Mouse (Mus musculus) spleen, adult 2 months (tissue): ENCODE measurements around the gene Agbl4. TPM values are rescaled to one million over a fixed set of nuclear protein-coding genes. Genes with fewer than 3 reads are reported as not detected.

ENCODE experiments used
- DNase-seq, 2 experiments: peaks; one replicate each; pipeline versions ENCODE4 v3.0.0 to v3.0.0-alpha.2; 2012 to 2021; ENCODE audit warnings: low spot score in 2 of 2, low read depth in 1 of 2
- H3K27ac ChIP-seq: fragments of 200-500 bp; 2 replicates; pipeline ENCODE4 v1.5.1; 2012; ENCODE audit warnings: low read length, inconsistent platforms; ENCODE audit not compliant: insufficient read depth
- H3K27me3 ChIP-seq: fragments of 200-500 bp; 2 replicates; pipeline ENCODE4 v1.6.1; 2012; ENCODE audit warnings: mild to moderate bottlenecking, moderate library complexity, low read length, inconsistent platforms; ENCODE audit not compliant: control insufficient read depth, insufficient read depth
- H3K36me3 ChIP-seq: fragments of 200-500 bp; 2 replicates; pipeline ENCODE4 v1.6.1; 2012; ENCODE audit warnings: mild to moderate bottlenecking, low read length, inconsistent platforms; ENCODE audit not compliant: control insufficient read depth, insufficient read depth
- H3K4me1 ChIP-seq: fragments of 200-500 bp; 2 replicates; pipeline ENCODE4 v1.6.1; 2011; ENCODE audit warnings: inconsistent platforms; ENCODE audit not compliant: control insufficient read depth, insufficient read depth, insufficient read length
- H3K4me3 ChIP-seq: fragments of 200-500 bp; 2 replicates; pipeline ENCODE4 v1.5.1; 2011; ENCODE audit warnings: mild to moderate bottlenecking, inconsistent platforms; ENCODE audit not compliant: insufficient read depth, insufficient read length; ENCODE audit errors: extremely low read depth
- CTCF ChIP-seq: fragments of 200-500 bp; IDR thresholded peaks from 2 replicates; pipeline ENCODE4 v1.5.1; 2011; ENCODE audit warnings: mild to moderate bottlenecking, inconsistent platforms; ENCODE audit not compliant: insufficient read depth, insufficient read length, insufficient replicate concordance; ENCODE audit errors: extremely low read depth
- POLR2A ChIP-seq: fragments of 200-500 bp; IDR thresholded peaks from 2 replicates; pipeline ENCODE4 v1.6.1; 2011; ENCODE audit warnings: low read depth, low read length, inconsistent platforms
- WGBS: fragments of 180-500 bp; shearing (Covaris S2); methylation state at CpG from one replicate; pipeline ENCODE4 v1.1.7; 2018; 5-methylcytosine and 5-hydroxymethylcytosine counted together
- polyA plus RNA-seq: library from polyadenylated mRNA; depleted of rRNA; stranded (reverse); fragments of >200 nt; gene quantifications from 2 replicates; pipeline ENCODE4 v1.2.3, GENCODE M21; 2012

Agbl4 gene
- polyA plus RNA-seq, 1 experiment, result 0.18 TPM

DNA sequence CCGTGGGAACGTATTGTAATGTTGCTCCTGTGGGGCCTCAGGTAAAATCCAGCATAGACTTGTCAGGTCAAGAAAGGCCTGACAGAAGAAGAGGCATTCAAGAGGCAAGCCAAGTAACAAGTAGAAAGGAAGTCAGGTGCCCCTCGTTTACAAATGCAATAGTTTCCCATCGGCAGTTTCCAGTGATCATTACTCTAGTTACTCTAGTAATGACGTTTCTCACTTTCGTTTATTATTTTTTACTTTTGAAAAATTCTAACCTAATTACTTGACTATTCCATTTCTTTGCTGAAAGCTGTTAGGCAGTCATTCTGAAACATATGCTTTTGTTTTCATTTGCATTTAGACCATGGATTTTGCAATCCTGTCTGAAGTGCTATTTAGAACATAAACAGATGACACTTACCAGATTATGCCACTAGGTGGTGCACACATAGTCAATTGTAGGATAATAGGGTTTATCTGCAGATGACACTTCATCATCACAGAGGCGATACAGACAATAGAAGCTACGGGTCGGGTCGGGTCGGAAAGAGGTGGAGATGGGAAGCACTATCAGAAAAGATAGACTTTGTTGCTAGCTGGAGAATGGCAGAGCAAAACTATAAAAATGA lies 930.4 kb downstream of the Agbl4 start:
- Histone ChIP-seq H3K36me3 (no peaks in the 10 kb centered on the region), H3K4me1 (no peaks in the 10 kb centered on the region), H3K27ac (no peak overlapping the region), H3K27me3 (no peaks in the 10 kb centered on the region), H3K4me3 (no peak overlapping the region)
- 66% methylated on average over 11 of the region's 11 CpGs for WGBS
- peak; percentile 20 to 27 for DNase-seq
- TF ChIP-seq CTCF (0 out of 2 replicates have a peak, but pooled peaks have one; percentile 9), POLR2A (no peak)

DNA sequence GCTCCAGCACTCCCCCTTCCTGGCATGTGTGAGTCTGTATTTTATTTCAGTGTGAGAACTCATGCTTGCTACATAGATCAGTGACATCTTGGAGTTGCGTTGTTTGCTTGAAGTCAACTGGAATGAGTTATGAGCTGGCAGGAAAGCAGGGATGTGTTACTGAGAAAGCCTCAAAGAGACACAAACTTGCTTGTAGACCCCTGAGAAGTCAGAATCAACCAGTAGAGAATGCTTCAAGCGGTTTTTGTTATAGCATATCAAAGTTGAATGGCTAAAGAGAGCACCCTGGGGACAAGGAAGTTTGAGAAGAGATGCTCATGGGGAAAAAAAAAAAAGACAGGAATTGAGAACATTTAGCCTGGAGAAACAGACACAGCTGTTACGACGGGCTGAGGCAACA lies 932.0 kb downstream of the Agbl4 start:
- Histone ChIP-seq H3K27me3 (no peaks in the 10 kb centered on the region), H3K36me3 (no peaks in the 10 kb centered on the region), H3K4me3 (no peak overlapping the region), H3K27ac (no peak overlapping the region), H3K4me1 (no peaks in the 10 kb centered on the region)
- WGBS, result 90% methylated on average over 4 of the region's 4 CpGs
- TF ChIP-seq CTCF (no peak), POLR2A (no peak)
- DNase-seq, result no peak

DNA sequence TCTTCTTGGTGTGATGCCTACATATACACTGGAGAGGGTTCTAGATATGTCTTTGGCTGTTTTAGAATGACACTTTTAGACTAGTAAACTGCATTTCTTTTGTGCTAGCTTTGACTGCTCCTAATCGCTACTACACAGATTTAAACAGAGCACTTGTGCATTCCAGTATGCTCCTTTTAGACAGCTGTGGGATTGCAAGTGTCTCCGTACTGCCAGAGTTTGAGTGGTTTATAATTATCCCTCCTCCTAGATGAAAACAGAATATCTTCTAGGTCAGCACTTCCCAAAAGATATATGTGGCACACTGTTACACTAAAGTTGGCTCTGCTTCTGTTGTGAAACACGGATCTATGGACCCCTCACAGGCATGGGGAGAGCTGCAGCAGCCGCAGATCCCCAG lies 935.4 kb downstream of the Agbl4 start:
- no peak for DNase-seq
- 82% methylated on average over 4 of the region's 4 CpGs for WGBS

DNA sequence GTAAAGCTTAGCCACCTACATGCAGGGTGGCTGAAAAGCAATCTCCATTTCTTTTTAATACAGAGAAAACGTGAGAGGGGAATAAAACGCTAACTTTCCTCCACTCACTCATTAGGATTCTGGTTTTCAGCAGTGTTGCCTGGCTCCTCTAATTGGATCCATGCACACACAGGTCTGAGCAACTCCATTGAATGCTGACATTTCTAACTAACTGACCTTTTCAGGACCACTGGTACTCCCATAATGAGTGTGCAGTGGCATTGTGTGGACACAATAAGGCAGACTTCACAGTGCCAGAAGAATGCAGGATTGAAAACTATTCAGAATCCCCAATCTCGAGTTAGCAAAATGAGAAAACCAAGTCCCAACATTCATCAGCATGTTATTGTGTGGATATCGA lies 952.5 kb downstream of the Agbl4 start:
- DNase-seq, result no peak
- TF ChIP-seq POLR2A, result no peak
- no peak for TF ChIP-seq CTCF
- no peak overlapping the region for H3K27ac ChIP-seq
- H3K36me3 ChIP-seq, result no peaks in the 10 kb centered on the region
- no peaks in the 10 kb centered on the region for H3K27me3 ChIP-seq
- peaks cover 4% of the 10 kb centered on the region; the same call in 1 of the 2 replicates for H3K4me1 ChIP-seq
- WGBS, result 88% methylated on average over 4 of the region's 4 CpGs
- H3K4me3 ChIP-seq, result no peak overlapping the region

More for the DNA sequence above, 935.4 kb downstream of the Agbl4 start:
- H3K27ac ChIP-seq, result no peak overlapping the region
- no peak for TF ChIP-seq POLR2A
- no peak for TF ChIP-seq CTCF
- H3K27me3 ChIP-seq, result no peaks in the 10 kb centered on the region
- H3K4me1 ChIP-seq, result no peaks in the 10 kb centered on the region
- no peaks in the 10 kb centered on the region for H3K36me3 ChIP-seq
- no peak overlapping the region for H3K4me3 ChIP-seq

DNA sequence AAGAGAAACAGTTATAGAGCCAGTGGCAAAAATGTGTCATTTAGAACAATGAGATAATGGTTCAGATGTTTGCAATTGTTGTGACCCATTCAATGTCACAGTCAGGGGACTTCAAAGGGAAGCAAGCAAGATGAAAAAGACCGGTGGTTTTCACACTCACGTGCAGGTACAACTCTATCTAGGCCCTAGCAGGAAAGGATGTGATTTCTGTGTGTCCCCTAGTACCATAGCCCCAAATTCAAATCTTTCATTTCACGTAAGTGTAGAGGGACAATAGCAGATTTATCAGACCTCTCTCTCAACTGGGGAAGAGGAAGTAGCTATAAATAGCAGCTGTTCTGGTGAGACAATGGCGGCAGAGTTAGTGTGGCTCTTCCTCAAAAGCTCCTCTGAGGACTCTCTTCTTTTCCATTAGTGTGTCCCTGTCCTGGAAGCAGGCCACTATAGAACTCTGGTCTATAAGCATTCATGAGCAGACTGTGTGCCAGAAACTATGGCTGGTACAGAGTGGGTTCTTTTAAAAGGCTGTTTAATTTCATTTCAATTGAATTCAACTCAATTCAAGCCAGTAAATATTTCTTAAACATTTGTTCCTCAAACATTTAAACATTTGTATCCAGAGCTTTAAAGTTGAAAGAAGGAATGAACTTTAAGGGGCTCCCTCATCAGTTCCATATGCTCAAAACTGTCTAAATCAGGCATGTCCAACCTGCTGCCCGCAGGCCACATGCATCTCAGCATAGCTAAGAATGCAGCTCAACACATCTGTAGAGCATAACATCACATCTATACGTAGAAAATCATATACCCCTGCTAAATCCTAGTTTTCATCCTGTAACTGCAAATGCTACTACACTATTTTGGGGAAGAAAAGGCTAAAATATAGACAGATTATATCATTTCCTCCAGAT lies 953.4 kb downstream of the Agbl4 start:
- Histone ChIP-seq H3K27ac (no peak overlapping the region), H3K4me3 (no peak overlapping the region), H3K36me3 (no peaks in the 10 kb centered on the region), H3K27me3 (no peaks in the 10 kb centered on the region), H3K4me1 (peaks cover 4% of the 10 kb centered on the region; the same call in 1 of the 2 replicates)
- DNase-seq, result peak in 1 of 2 experiments; percentile 18
- TF ChIP-seq POLR2A, result no peak
- TF ChIP-seq CTCF, result no peak
- 38% methylated on average over 6 of the region's 6 CpGs for WGBS

DNA sequence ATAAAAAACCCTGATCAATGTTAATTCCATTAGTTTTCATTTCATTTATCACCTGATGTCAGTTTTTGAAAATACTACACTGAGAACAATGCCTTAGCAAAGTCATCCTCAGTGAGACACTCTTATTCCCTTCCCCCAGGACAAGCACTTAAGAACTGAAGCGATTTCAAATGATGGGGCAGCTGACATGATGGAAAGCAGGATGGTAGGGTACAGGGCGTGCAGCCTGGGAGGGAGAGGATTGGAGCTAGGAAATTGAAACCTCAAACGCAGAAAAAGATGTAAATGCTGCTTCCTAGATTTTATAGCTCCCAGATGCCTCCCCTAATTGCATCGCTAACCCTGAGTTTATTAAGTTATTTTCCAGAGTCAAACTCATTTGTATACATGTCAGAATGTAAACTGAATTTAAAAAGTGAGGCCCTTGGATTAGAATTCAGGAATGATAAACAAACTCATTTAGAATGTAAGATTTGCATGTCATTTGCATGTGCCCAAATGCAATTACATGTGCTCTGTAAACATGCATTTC lies 959.2 kb downstream of the Agbl4 start:
- 71% methylated on average over 4 of the region's 4 CpGs for WGBS
- TF ChIP-seq POLR2A (no peak), CTCF (no peak)
- H3K4me3 ChIP-seq, result no peak overlapping the region
- H3K36me3 ChIP-seq, result no peaks in the 10 kb centered on the region
- no peak overlapping the region for H3K27ac ChIP-seq
- peaks cover 2% of the 10 kb centered on the region; the same call in 1 of the 2 replicates for H3K4me1 ChIP-seq
- no peak for DNase-seq
- no peaks in the 10 kb centered on the region for H3K27me3 ChIP-seq

DNA sequence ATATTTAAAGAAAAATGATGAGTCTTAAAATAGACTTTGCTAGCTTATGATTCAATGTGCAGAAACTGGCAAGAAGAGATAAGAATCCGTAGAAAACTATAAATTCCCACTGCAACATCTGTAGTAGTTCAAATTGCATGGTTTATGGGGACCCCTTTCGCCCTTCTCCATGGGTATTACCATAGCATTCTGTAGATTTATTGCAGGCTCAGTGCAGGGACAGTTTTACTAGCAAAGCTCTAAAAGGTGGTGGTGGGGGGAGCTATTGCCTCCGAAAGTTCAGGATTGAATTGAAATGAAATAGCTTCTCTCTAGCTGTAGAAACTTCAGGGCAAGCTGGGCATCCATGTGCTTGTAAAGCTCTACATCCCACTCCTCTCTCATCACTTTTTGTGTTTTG lies 959.7 kb downstream of the Agbl4 start:
- Histone ChIP-seq H3K27ac (no peak overlapping the region), H3K36me3 (no peaks in the 10 kb centered on the region), H3K27me3 (no peaks in the 10 kb centered on the region), H3K4me3 (no peak overlapping the region), H3K4me1 (peaks cover 2% of the 10 kb centered on the region; the same call in 1 of the 2 replicates)
- 72% methylated on average over 3 of the region's 3 CpGs for WGBS
- DNase-seq, result no peak
- TF ChIP-seq POLR2A (no peak), CTCF (no peak)
